Mouse (Mus musculus): ENCODE results near the gene Sdr39u1. TPM values are rescaled to one million over a fixed set of nuclear protein-coding genes. Genes with fewer than 3 reads are reported as not detected.

Gene Sdr39u1
- polyA plus RNA-seq (2017; shearing (Covaris generic)), result 35.6 TPM

DNA sequence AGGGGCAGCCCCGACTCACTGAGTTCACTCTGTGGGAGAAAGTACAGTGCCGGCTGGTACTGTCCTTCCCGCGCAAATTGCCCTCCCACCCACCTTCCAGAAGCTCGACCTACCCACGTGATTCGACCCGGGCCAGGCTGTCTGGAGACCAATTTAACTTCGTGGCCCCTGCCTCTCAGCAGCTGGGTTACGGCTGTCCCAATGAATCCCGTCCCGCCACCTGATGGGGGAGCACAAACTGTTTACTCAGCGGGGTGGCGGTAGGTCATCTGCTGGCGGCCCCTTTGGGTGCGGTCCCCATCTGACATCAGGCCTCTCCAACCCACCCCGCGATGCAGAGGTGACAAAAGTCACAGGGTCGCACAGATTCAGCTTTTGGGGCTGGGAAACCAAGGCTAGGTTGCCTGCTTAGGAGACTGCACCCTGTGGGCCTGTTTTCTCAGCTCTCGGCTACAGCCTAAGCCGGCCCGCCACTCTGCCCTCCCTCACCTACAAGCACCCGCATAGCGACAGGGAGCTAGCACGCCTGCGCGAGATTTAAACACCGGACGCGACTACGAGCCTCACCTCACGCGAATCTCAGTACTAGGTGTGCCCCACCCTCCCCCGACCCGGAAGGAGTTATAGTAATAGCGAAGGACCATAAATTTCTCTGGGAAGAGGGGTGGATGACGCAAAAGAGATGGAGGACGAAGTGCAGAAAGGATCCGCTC lies at the start of gene Sdr39u1:
Gene Sdr39u1, minus strand, starts transcription at position 593 of the 713 bp plus-strand sequence.

DNA sequence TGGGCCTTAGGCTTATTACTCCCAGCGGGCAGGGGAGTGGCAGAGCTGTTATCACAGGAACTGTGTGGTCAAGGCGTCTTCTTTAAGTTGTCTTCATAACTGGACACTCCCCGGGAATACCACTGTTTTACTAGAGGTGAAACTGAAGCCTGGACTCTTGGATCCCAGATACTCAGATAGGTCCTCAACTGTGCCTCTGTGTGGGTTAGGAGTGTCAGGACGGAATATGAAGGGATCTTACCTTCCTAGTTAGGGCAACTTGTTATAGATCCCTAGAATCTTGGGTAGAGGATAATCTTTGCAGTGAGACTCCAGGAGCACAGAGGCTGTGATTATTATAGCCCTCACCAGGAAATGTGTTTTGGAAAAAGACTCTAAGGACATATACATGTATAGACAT lies 44.5 kb upstream of the Sdr39u1 start, which contains the start of gene Cma1:
Gene Cma1, minus strand, starts transcription at position 101 of the 400 bp plus-strand sequence.

DNA sequence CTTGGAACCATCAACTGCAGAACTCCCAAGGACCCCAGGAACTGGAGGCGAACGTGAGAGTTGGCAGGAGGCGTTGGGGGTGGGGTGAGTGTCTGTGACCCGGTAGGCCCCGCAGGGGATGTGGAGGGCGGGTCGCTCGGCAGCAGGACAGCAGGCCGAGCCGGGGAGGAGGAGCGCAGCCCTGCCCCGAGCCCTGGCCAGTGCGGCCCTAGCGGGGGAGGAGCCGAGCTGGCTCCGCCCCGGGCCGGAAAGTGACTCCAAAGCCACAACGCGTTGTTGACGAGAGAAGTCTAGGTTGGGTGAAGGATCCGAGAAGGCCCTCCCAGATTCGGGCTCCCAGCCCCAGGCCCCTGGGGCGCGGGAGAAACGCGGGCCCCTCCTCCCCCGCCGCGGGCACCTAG lies 15.4 kb downstream of the Sdr39u1 start, which contains the start of gene Khnyn:
Gene Khnyn, plus strand, starts transcription at position 235 of the 401 bp plus-strand sequence.

DNA sequence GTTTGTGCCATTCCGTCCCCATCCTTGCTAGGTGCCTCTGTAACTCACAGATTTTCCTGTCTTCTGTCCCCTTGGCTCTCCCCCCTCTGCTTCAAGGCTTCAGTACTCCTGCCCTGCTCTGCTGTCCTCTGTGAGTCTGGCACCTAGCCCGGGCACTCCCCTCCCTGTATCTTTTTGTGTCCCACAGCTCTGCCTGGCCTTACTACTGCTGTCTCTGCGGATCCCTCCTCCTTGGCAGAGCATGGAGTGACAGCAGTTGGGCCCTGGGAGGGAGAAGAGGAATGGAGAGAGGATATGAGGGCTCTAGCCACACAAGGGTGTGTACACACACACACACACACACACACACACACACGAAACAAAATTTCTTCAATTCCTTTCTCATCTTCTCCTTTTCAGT lies 15.9 kb downstream of the Sdr39u1 start, which contains the start of gene Cbln3:
Gene Cbln3, minus strand, starts transcription at position 227 of the 400 bp plus-strand sequence.

GRCm38 (mm10) chr14:55853621-55854285 lies 46.3 kb downstream of the Sdr39u1 start, which contains the start of gene Nynrin:
TSS of gene Nynrin (plus strand) at chr14:55854010.

Other genes starting within 250 kb of the Sdr39u1 start
- gene Mdp1, start 239.8 kb downstream of the Sdr39u1 start, polyA plus RNA-seq (2017; shearing (Covaris generic)), result 44.7 TPM
- 33.1 TPM for gene Gmpr2, start 228.4 kb downstream of the Sdr39u1 start, polyA plus RNA-seq (2017; shearing (Covaris generic))
- gene Nedd8, start 228.2 kb downstream of the Sdr39u1 start, polyA plus RNA-seq (2017; shearing (Covaris generic)), result 239 TPM
- 189 TPM for gene Tinf2, start 218.5 kb downstream of the Sdr39u1 start, polyA plus RNA-seq (2017; shearing (Covaris generic))
- gene Tgm1, start 186.4 kb downstream of the Sdr39u1 start, polyA plus RNA-seq (2017; shearing (Covaris generic)), result not detected
- 85.5 TPM for gene Rabggta, start 178.0 kb downstream of the Sdr39u1 start, polyA plus RNA-seq (2017; shearing (Covaris generic))
- 23.0 TPM for gene Dhrs1, start 154.6 kb downstream of the Sdr39u1 start, polyA plus RNA-seq (2017; shearing (Covaris generic))
- gene Nop9, start 154.6 kb downstream of the Sdr39u1 start, polyA plus RNA-seq (2017; shearing (Covaris generic)), result 49.5 TPM
- not detected for gene Cideb, start 141.8 kb downstream of the Sdr39u1 start, polyA plus RNA-seq (2017; shearing (Covaris generic))
- 0.21 TPM for gene Ltb4r2, start 138.9 kb downstream of the Sdr39u1 start, polyA plus RNA-seq (2017; shearing (Covaris generic))
- not detected for gene Ltb4r1, start 134.3 kb downstream of the Sdr39u1 start, polyA plus RNA-seq (2017; shearing (Covaris generic))
- gene Adcy4, start 116.2 kb downstream of the Sdr39u1 start, polyA plus RNA-seq (2017; shearing (Covaris generic)), result not detected
- 74.2 TPM for gene Ripk3, start 111.4 kb downstream of the Sdr39u1 start, polyA plus RNA-seq (2017; shearing (Covaris generic))
- gene Nfatc4, start 77.1 kb downstream of the Sdr39u1 start, polyA plus RNA-seq (2017; shearing (Covaris generic)), result 0.37 TPM
- 0.21 TPM for gene Nynrin, start 46.3 kb downstream of the Sdr39u1 start, polyA plus RNA-seq (2017; shearing (Covaris generic))
- 0.18 TPM for gene Cbln3, start 15.9 kb downstream of the Sdr39u1 start, polyA plus RNA-seq (2017; shearing (Covaris generic))
- 104 TPM for gene Khnyn, start 15.3 kb downstream of the Sdr39u1 start, polyA plus RNA-seq (2017; shearing (Covaris generic))
- gene Cma1, start 44.4 kb upstream of the Sdr39u1 start, polyA plus RNA-seq (2017; shearing (Covaris generic)), result not detected
- not detected for gene Cma2, start 50.7 kb upstream of the Sdr39u1 start, polyA plus RNA-seq (2017; shearing (Covaris generic))
- not detected for gene Mcpt1, start 117.7 kb upstream of the Sdr39u1 start, polyA plus RNA-seq (2017; shearing (Covaris generic))
- gene Mcpt9, start 130.2 kb upstream of the Sdr39u1 start, polyA plus RNA-seq (2017; shearing (Covaris generic)), result not detected
- gene Mcpt2, start 141.7 kb upstream of the Sdr39u1 start, polyA plus RNA-seq (2017; shearing (Covaris generic)), result not detected
- not detected for gene Mcpt4, start 162.0 kb upstream of the Sdr39u1 start, polyA plus RNA-seq (2017; shearing (Covaris generic))
- not detected for gene Mcpt8, start 185.0 kb upstream of the Sdr39u1 start, polyA plus RNA-seq (2017; shearing (Covaris generic))
- not detected for gene Ctsg, start 202.3 kb upstream of the Sdr39u1 start, polyA plus RNA-seq (2017; shearing (Covaris generic))
- not detected for gene Gzme, start 220.3 kb upstream of the Sdr39u1 start, polyA plus RNA-seq (2017; shearing (Covaris generic))
- gene Gzmd, start 232.3 kb upstream of the Sdr39u1 start, polyA plus RNA-seq (2017; shearing (Covaris generic)), result not detected

Measured in effector memory CD4-positive, alpha-beta T cell, adult 7 months (primary cell).